Mouse (Mus musculus) hindbrain, embryonic 13.5 days (tissue): Measurements from ENCODE around the gene Il23a. TPM values are rescaled to one million over a fixed set of nuclear protein-coding genes. Genes with fewer than 3 reads are reported as not detected.
"Not testable (repeated sequence)": the region's sequence is repeated elsewhere in the genome, so short reads cannot be mapped to it uniquely, and the experiment has no call there.

Experiments
- ATAC-seq: fragments of 200-750 bp; cut with Nextera tagmentation; 2 replicates; pipeline ENCODE4 v1.8.0; 2017; ENCODE audit warnings: moderate TSS enrichment; ENCODE audit not compliant: low FRiP score
- H3K27ac ChIP-seq: fragments of 300-500 bp; sonication (generic); 2 replicates; pipeline ENCODE4 v1.5.1; 2015; ENCODE audit warnings: inconsistent platforms, mild to moderate bottlenecking, moderate library complexity
- H3K27me3 ChIP-seq: fragments of 300-500 bp; sonication (generic); 2 replicates; pipeline ENCODE4 v1.6.1; 2015; ENCODE audit warnings: mild to moderate bottlenecking, inconsistent platforms
- H3K36me3 ChIP-seq: fragments of 300-500 bp; sonication (generic); 2 replicates; pipeline ENCODE4 v1.6.1; 2015; ENCODE audit warnings: mild to moderate bottlenecking, inconsistent platforms
- H3K4me1 ChIP-seq: fragments of 300-500 bp; sonication (generic); replicated peaks from 2 replicates; pipeline ENCODE4 v1.6.1; 2015; ENCODE audit warnings: inconsistent platforms
- H3K4me2 ChIP-seq: fragments of 300-500 bp; sonication (generic); 2 replicates; pipeline ENCODE4 v1.6.1; 2015; ENCODE audit warnings: inconsistent platforms, mild to moderate bottlenecking, moderate library complexity
- H3K4me3 ChIP-seq: fragments of 300-500 bp; sonication (generic); 2 replicates; pipeline ENCODE4 v1.5.1; 2015; ENCODE audit warnings: mild to moderate bottlenecking, inconsistent platforms
- H3K9ac ChIP-seq: fragments of 300-500 bp; sonication (generic); 2 replicates; pipeline ENCODE4 v1.6.1; 2015; ENCODE audit warnings: mild to moderate bottlenecking, inconsistent platforms
- H3K9me3 ChIP-seq: fragments of 300-500 bp; sonication (generic); 2 replicates; pipeline ENCODE4 v1.6.1; 2016; ENCODE audit warnings: inconsistent platforms
- WGBS: fragments of 180-500 bp; shearing (Covaris S2); methylation state at CpG from one replicate; pipeline ENCODE4 v1.1.7; 2015; 5-methylcytosine and 5-hydroxymethylcytosine counted together
- polyA plus RNA-seq: library from polyadenylated mRNA; unstranded; fragments of >200 nt; fragmentation: Nextera tagmentation; extraction: Ambion mirVana; gene quantifications from 2 replicates; pipeline ENCODE4 v1.2.1, GENCODE M21; 2015

Gene Il23a
- polyA plus RNA-seq, 1 experiment from 2014 or later, result 0.10 TPM

GRCm38 (mm10) chr10:128332358-128333249 lies 34.1 kb upstream of the Il23a start:
- not testable (repeated sequence) for H3K27me3 ChIP-seq, H3K4me2 ChIP-seq, ATAC-seq, H3K4me3 ChIP-seq, H3K4me1 ChIP-seq, H3K9me3 ChIP-seq, H3K9ac ChIP-seq, H3K27ac ChIP-seq
- peaks cover 24% of the 10 kb centered on the region for H3K36me3 ChIP-seq
- 88% methylated on average over 6 of the region's 6 CpGs for WGBS

GRCm38 (mm10) chr10:128327610-128328009 lies 29.1 kb upstream of the Il23a start:
- 88% methylated on average over 10 of the region's 10 CpGs for WGBS
- H3K4me1 ChIP-seq, result peaks cover 15% of the 10 kb centered on the region
- no peak overlapping the region for H3K4me3 ChIP-seq
- no peak overlapping the region for H3K4me2 ChIP-seq
- H3K9ac ChIP-seq, result no peak overlapping the region
- no peaks in the 10 kb centered on the region for H3K27me3 ChIP-seq
- H3K27ac ChIP-seq, result no peak overlapping the region
- H3K9me3 ChIP-seq, result no peaks in the 10 kb centered on the region
- ATAC-seq, result no peak
- peaks cover 46% of the 10 kb centered on the region for H3K36me3 ChIP-seq

GRCm38 (mm10) chr10:128326825-128327224 lies 28.3 kb upstream of the Il23a start:
- H3K4me3 ChIP-seq, result no peak overlapping the region
- WGBS, result 95% methylated on average over 8 of the region's 8 CpGs
- H3K4me1 ChIP-seq, result peaks cover 16% of the 10 kb centered on the region
- no peak for ATAC-seq
- H3K36me3 ChIP-seq, result peaks cover 46% of the 10 kb centered on the region
- no peak overlapping the region for H3K4me2 ChIP-seq
- no peak overlapping the region for H3K9ac ChIP-seq
- H3K9me3 ChIP-seq, result no peaks in the 10 kb centered on the region
- no peaks in the 10 kb centered on the region for H3K27me3 ChIP-seq
- H3K27ac ChIP-seq, result no peak overlapping the region

GRCm38 (mm10) chr10:128323516-128323915 lies 25.0 kb upstream of the Il23a start:
- Histone ChIP-seq H3K4me3 (peak overlapping the region; percentile 90), H3K4me1 (peaks cover 20% of the 10 kb centered on the region), H3K36me3 (peaks cover 54% of the 10 kb centered on the region), H3K4me2 (peak overlapping the region; percentile 92), H3K9ac (peak overlapping the region; percentile 97), H3K27ac (peak overlapping the region; percentile 96), H3K9me3 (no peaks in the 10 kb centered on the region), H3K27me3 (no peaks in the 10 kb centered on the region)
- ATAC-seq, result no peak
- WGBS, result 84% methylated on average over 8 of the region's 8 CpGs

DNA sequence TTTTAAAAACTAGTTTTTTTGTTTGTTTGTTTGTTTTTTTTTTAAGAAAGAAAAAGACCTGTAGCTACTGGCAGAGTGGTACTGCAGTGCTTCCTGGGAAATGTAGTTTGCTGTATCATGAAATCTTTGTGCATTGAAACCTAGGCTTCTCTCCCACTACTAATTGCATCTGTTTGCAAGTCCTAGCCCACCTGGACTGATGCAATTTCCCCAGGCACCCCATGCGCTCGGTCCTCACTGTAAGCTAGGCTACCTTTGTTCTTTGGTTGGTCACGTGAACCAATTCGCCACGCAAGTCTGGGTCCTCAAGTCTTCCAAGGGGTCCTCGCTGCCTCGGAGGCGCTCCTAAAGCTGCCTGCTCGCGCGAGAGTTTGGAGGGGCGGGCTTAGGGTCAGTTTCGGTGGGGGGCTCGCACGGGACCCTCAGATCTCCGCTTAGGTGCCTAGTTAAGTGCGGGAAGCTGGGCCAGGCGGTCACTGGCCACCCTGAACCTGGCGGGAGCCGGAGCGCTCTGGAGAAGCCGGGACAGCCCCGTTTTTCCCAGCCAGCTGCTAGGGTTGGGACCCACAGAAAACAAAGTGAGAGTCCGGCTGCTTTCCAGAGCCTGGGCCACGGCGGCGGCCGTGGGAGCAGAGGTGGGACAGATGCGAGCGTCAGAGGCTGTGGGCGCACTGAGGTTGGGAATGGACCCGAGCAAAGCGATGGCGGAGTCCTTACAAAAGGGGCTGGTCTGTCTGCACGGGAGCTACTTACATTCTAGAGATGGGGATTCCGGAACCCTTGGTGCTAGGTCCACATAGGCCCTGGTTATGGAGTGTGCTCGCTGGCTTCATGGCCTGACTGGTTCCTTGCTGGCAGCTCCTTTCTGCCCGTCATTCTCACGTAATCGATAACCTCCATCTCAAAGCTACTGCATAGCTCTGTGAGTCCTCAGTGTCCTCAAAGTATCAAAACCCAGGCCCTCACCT lies 23.9 kb upstream of the Il23a start, which contains the start of gene Cnpy2:
Gene Cnpy2, plus strand, starts transcription at position 319 of the 968 bp plus-strand sequence.
- no peaks in the 10 kb centered on the region for H3K9me3 ChIP-seq
- H3K27me3 ChIP-seq, result no peaks in the 10 kb centered on the region
- WGBS, result 0% methylated on average over 40 of the region's 40 CpGs
- ATAC-seq, result peak; percentile 95
- H3K4me3 ChIP-seq, result peak within 1 kb of the TSS; percentile 90
- H3K4me2 ChIP-seq, result peak within 1 kb of the TSS; percentile 92
- peak within 1 kb of the TSS; percentile 97 for H3K9ac ChIP-seq
- peaks cover 20% of the 10 kb centered on the region for H3K4me1 ChIP-seq
- H3K27ac ChIP-seq, result peak within 1 kb of the TSS; percentile 96
- H3K36me3 ChIP-seq, result peaks cover 54% of the 10 kb centered on the region

GRCm38 (mm10) chr10:128321641-128322040 lies 23.1 kb upstream of the Il23a start:
- H3K9ac ChIP-seq, result peak overlapping the region; percentile 62; the same call in 1 of the 2 replicates
- no peaks in the 10 kb centered on the region for H3K9me3 ChIP-seq
- H3K4me1 ChIP-seq, result peaks cover 20% of the 10 kb centered on the region
- H3K4me2 ChIP-seq, result peak overlapping the region; percentile 92
- H3K36me3 ChIP-seq, result peaks cover 53% of the 10 kb centered on the region
- ATAC-seq, result no peak
- no peaks in the 10 kb centered on the region for H3K27me3 ChIP-seq
- WGBS, result 63% methylated on average over 12 of the region's 12 CpGs
- H3K27ac ChIP-seq, result peak overlapping the region; percentile 35; the same call in 1 of the 2 replicates
- peak overlapping the region; percentile 90 for H3K4me3 ChIP-seq

- no peak for ATAC-seq
- Histone ChIP-seq H3K4me3 (no peak overlapping the region), H3K9me3 (no peaks in the 10 kb centered on the region), H3K27me3 (no peaks in the 10 kb centered on the region), H3K4me2 (no peak overlapping the region), H3K9ac (no peak overlapping the region), H3K27ac (no peak overlapping the region), H3K4me1 (peaks cover under 1% of the 10 kb centered on the region), H3K36me3 (peaks cover 87% of the 10 kb centered on the region)
- WGBS, result 95% methylated on average over 8 of the region's 8 CpGs
Measured at GRCm38 (mm10) chr10:128315578-128315977, 17.0 kb upstream of the Il23a start.

- H3K9ac ChIP-seq, result no peak overlapping the region
- H3K9me3 ChIP-seq, result no peaks in the 10 kb centered on the region
- H3K36me3 ChIP-seq, result peaks cover 76% of the 10 kb centered on the region
- H3K4me1 ChIP-seq, result peaks cover 10% of the 10 kb centered on the region
- no peak for ATAC-seq
- H3K4me2 ChIP-seq, result no peak overlapping the region
- H3K27ac ChIP-seq, result no peak overlapping the region
- no peak overlapping the region for H3K4me3 ChIP-seq
- 91% methylated on average over 4 of the region's 4 CpGs for WGBS
- H3K27me3 ChIP-seq, result no peaks in the 10 kb centered on the region
Measured at GRCm38 (mm10) chr10:128310902-128311301, 12.3 kb upstream of the Il23a start.

DNA sequence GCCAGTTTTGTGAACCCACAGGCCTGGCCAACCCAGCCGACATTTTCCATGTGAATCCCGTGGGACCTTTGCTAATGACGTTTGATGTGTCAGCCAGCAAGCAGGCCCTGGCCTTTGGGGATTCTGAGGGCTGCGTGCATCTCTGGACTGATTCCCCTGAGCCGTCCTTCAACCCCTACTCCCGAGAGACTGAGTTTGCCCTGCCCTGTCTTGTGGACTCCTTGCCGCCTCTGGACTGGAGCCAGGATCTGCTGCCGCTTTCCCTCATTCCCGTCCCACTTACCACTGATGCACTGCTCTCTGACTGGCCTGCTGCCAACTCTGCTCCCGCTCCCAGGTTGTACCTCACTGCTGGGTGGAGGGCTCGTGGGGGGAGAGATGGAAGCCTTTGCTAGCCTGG lies 11.6 kb upstream of the Il23a start:
- Histone ChIP-seq H3K9ac (0 out of 2 replicates have a peak overlapping the region, but pooled peaks have one; percentile 19), H3K4me2 (no peak overlapping the region), H3K4me1 (peaks cover 10% of the 10 kb centered on the region), H3K9me3 (no peaks in the 10 kb centered on the region), H3K4me3 (no peak overlapping the region), H3K36me3 (peaks cover 68% of the 10 kb centered on the region), H3K27me3 (no peaks in the 10 kb centered on the region), H3K27ac (peak overlapping the region; percentile 48; the same call in 1 of the 2 replicates)
- WGBS, result 58% methylated on average over 11 of the region's 11 CpGs
- 0 out of 2 replicates have a peak, but pooled peaks have one; percentile 61 for ATAC-seq

DNA sequence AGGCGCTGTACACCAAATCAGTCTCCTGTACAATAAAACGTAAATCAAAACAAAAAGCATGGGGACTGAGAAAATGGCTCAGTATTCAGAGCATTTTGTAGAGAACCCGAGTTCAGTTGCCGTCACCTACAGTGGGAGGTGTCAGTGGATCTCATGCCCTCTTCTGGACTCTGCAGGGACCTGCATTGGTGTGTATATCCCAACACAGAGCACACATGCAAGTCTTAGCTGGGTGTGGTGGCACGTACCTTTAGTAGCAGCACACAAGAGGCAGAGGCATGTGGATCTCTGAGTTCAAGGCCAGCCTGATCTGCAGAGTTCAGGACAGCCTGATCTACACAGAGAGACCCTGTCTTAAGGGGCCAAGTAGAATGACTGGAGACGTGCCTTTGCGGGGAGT lies 11.1 kb upstream of the Il23a start:
- Histone ChIP-seq H3K4me2 (no peak overlapping the region), H3K36me3 (peaks cover 63% of the 10 kb centered on the region), H3K27me3 (no peaks in the 10 kb centered on the region), H3K9ac (no peak overlapping the region), H3K9me3 (no peaks in the 10 kb centered on the region), H3K4me3 (no peak overlapping the region), H3K4me1 (peaks cover 12% of the 10 kb centered on the region), H3K27ac (0 out of 2 replicates have a peak overlapping the region, but pooled peaks have one; percentile 48)
- no peak for ATAC-seq
- WGBS, result 94% methylated on average over 7 of the region's 7 CpGs

DNA sequence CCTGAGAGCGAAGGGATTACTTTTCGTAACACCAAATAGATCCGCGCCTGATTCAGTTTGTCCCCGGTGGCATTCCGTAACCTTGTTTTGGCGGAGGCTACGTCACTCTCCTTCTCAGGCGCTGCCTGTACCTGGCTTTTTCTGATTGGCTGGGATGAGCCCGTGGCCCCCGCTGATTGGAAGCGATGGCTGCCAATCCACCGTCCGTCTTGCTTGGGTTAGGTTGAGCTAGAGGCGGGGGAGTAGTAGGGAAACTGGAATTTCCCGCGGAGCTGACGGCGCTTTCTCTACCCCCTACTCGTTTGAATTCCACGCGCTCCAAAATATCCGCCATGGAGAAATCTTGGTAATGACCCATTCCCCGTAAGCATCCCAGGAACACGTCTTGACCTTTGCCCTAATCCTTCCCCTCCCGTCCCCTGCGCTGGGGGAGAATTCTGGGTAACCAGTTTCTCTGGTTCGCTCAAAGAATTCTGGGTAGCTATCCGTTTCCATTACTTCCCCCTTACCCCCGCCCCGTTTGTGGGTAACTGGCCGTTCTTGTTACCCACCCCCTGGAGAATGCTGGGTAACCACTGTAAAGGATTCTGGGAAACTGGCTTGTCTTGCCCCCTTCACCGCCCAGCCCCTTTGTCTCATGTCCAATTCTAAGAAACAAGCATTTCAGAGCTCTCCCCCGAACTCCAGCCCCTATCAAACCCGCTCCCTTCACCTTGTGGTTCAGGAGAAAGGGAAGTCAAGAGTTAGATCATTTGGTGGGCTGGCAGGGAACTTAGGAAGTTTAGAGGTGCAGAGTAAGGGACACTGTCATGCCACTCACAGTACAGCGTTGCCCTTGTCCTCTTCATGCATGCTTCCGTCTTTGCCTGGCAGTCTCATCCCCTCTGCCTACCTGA lies 4.8 kb upstream of the Il23a start, which contains the start of gene Pan2:
Gene Pan2, plus strand, starts transcription at position 210 of the 896 bp plus-strand sequence.
- Histone ChIP-seq H3K4me2 (peak within 1 kb of the TSS; percentile 77), H3K9me3 (no peaks in the 10 kb centered on the region), H3K9ac (peak within 1 kb of the TSS; percentile 78), H3K4me1 (peaks cover 19% of the 10 kb centered on the region), H3K27me3 (no peaks in the 10 kb centered on the region), H3K36me3 (peaks cover 12% of the 10 kb centered on the region), H3K27ac (peak within 1 kb of the TSS; percentile 97), H3K4me3 (peak within 1 kb of the TSS; percentile 55)
- 1% methylated on average over 37 of the region's 37 CpGs for WGBS
- ATAC-seq, result peak; percentile 98
